Mouse (Mus musculus): ENCODE data around the gene Akap14.

Gene Akap14

GRCm38 (mm10) chrX:37103826-37104225 is 64.8 kb downstream of the Akap14 start:
- no peak for DNase-seq (ENCODE audit: low spot score)

All from T-cell, adult 2 months (primary cell).